Mouse (Mus musculus) gastrocnemius, adult 2 months (tissue): ENCODE measurements around the gene Dgki. TPM values are rescaled to one million over a fixed set of nuclear protein-coding genes. Genes with fewer than 3 reads are reported as not detected.

Experiments
- DNase-seq: peaks from one replicate; pipeline ENCODE4 v3.0.0; 2022
- H3K27ac ChIP-seq: fragments of 200-600 bp; 2 replicates; pipeline ENCODE4 v1.8.1; 2022; ENCODE audit warnings: mild to moderate bottlenecking
- H3K4me3 ChIP-seq: fragments of 200-600 bp; 2 replicates; pipeline ENCODE4 v1.8.1; 2022; ENCODE audit warnings: mild to moderate bottlenecking, moderate library complexity
- CTCF ChIP-seq: fragments of 200-600 bp; IDR thresholded peaks from 2 replicates; pipeline ENCODE4 v1.8.1; 2022; ENCODE audit warnings: antibody characterized with exemption, mild to moderate bottlenecking, moderate library complexity
- intact Hi-C: fragments of 180-260 bp; cut with DNase I; formaldehyde crosslinking; loops from one replicate; pipeline ENCODE4 v1.15.1; 2025
- total RNA-seq, 2 experiments: library from RNA; stranded (reverse); gene quantifications; 2 replicates each; pipeline ENCODE4 v1.2.3; 2021

Gene Dgki
- total RNA-seq, 2 experiments from 2014 or later = 0.25 TPM; not detected in 1

- intact Hi-C loops = no loop called here
- TF ChIP-seq CTCF = no peak
- Histone ChIP-seq H3K27ac (no peak overlapping the region), H3K4me3 (no peak overlapping the region)
- no peak for DNase-seq
These were observed 269.6 kb downstream of the Dgki start for GRCm38 (mm10) chr6:37030402-37030801.

GRCm38 (mm10) chr6:37028841-37029240 lies 271.1 kb downstream of the Dgki start:
- Histone ChIP-seq H3K27ac (no peak overlapping the region), H3K4me3 (no peak overlapping the region)
- intact Hi-C loops = no loop called here
- DNase-seq = no peak
- TF ChIP-seq CTCF = no peak

- no peak for TF ChIP-seq CTCF
- no peak overlapping the region for H3K4me3 ChIP-seq
- no peak for DNase-seq
- no peak overlapping the region for H3K27ac ChIP-seq
- intact Hi-C loops = no loop called here
These were observed 271.7 kb downstream of the Dgki start for GRCm38 (mm10) chr6:37028300-37028699.

GRCm38 (mm10) chr6:37026343-37027243 lies 273.4 kb downstream of the Dgki start:
- H3K27ac ChIP-seq = no peak overlapping the region
- DNase-seq = no peak
- intact Hi-C loops = no loop called here
- no peak overlapping the region for H3K4me3 ChIP-seq
- no peak for TF ChIP-seq CTCF

GRCm38 (mm10) chr6:37016046-37016445 lies 283.9 kb downstream of the Dgki start:
- Histone ChIP-seq H3K27ac (no peak overlapping the region), H3K4me3 (no peak overlapping the region)
- intact Hi-C loops = no loop called here
- DNase-seq = no peak
- no peak for TF ChIP-seq CTCF

GRCm38 (mm10) chr6:37011597-37011996 lies 288.4 kb downstream of the Dgki start:
- H3K4me3 ChIP-seq = no peak overlapping the region
- no peak for TF ChIP-seq CTCF
- no peak overlapping the region for H3K27ac ChIP-seq
- intact Hi-C loops = no loop called here
- no peak for DNase-seq

GRCm38 (mm10) chr6:37007573-37007972 lies 292.4 kb downstream of the Dgki start:
- TF ChIP-seq CTCF = no peak
- intact Hi-C loops = no loop called here
- H3K4me3 ChIP-seq = no peak overlapping the region
- no peak for DNase-seq
- H3K27ac ChIP-seq = no peak overlapping the region

GRCm38 (mm10) chr6:37004914-37005313 lies 295.1 kb downstream of the Dgki start:
- Histone ChIP-seq H3K4me3 (no peak overlapping the region), H3K27ac (no peak overlapping the region)
- no peak for TF ChIP-seq CTCF
- DNase-seq = no peak
- intact Hi-C loops = no loop called here

GRCm38 (mm10) chr6:37003235-37003634 lies 296.7 kb downstream of the Dgki start:
- no peak overlapping the region for H3K27ac ChIP-seq
- TF ChIP-seq CTCF = no peak
- intact Hi-C loops = no loop called here
- no peak overlapping the region for H3K4me3 ChIP-seq
- no peak for DNase-seq

GRCm38 (mm10) chr6:36998942-36999341 lies 301.0 kb downstream of the Dgki start:
- intact Hi-C loops = no loop called here
- Histone ChIP-seq H3K4me3 (no peak overlapping the region), H3K27ac (no peak overlapping the region)
- no peak for TF ChIP-seq CTCF
- DNase-seq = no peak

GRCm38 (mm10) chr6:36994329-36994728 lies 305.7 kb downstream of the Dgki start:
- intact Hi-C loops = no loop called here

GRCm38 (mm10) chr6:36990186-36990585 lies 309.8 kb downstream of the Dgki start:
- Histone ChIP-seq H3K4me3 (no peak overlapping the region), H3K27ac (no peak overlapping the region)
- no peak for TF ChIP-seq CTCF
- DNase-seq = no peak
- intact Hi-C loops = no loop called here

More at GRCm38 (mm10) chr6:36994329-36994728, 305.7 kb downstream of the Dgki start:
- Histone ChIP-seq H3K27ac (no peak overlapping the region), H3K4me3 (no peak overlapping the region)
- no peak for TF ChIP-seq CTCF
- no peak for DNase-seq

- no peak for DNase-seq
- Histone ChIP-seq H3K4me3 (no peak overlapping the region), H3K27ac (no peak overlapping the region)
- intact Hi-C loops = no loop called here
- TF ChIP-seq CTCF = no peak
These were observed 311.2 kb downstream of the Dgki start for GRCm38 (mm10) chr6:36988800-36989199.

GRCm38 (mm10) chr6:36981646-36982045 lies 318.3 kb downstream of the Dgki start:
- DNase-seq = no peak
- no peak overlapping the region for H3K27ac ChIP-seq
- no peak overlapping the region for H3K4me3 ChIP-seq
- no peak for TF ChIP-seq CTCF
- intact Hi-C loops = no loop called here
